Mouse (Mus musculus) spleen, adult 2 months (tissue): ENCODE measurements at regions not wholly inside any gene's neighbourhood (a gene's known extent, or its start where the extent isn't known, plus 50 kb on each side); places are given as distances from the start of the nearest gene placed in this dataset.

Experiments used
- CTCF ChIP-seq: fragments of 200-500 bp; IDR thresholded peaks from 2 replicates; pipeline ENCODE4 v1.5.1; 2011; ENCODE audit warnings: mild to moderate bottlenecking, inconsistent platforms; ENCODE audit not compliant: insufficient read depth, insufficient read length, insufficient replicate concordance; ENCODE audit errors: extremely low read depth
- POLR2A ChIP-seq: fragments of 200-500 bp; IDR thresholded peaks from 2 replicates; pipeline ENCODE4 v1.6.1; 2011; ENCODE audit warnings: low read depth, low read length, inconsistent platforms

DNA sequence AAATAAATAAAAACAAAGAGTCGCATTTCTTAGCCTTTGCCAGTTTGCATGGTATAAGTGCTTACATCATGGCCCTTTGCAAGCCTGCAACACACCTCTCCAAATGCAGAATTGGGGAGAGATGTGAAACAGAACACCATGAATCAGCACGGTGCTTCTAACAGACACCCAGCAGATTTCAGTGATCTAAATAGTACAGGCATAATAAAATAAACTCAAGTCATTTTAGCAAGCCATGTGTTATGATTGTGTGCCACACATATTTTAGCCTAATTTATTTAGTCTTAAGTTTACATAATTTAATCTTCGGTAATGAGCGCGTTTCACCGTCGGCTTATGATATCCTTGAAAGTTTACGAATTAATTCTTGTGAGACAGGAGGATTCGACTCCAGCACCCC lies 189.6 kb downstream of the Rnd3 start:
- TF ChIP-seq CTCF = no peak
- no peak for TF ChIP-seq POLR2A
